Mouse (Mus musculus) midbrain, embryonic 12.5 days (tissue): ENCODE data around the gene Bpi. TPM values are rescaled to one million over a fixed set of nuclear protein-coding genes. Genes with fewer than 3 reads are reported as not detected.

Experiments used
- ATAC-seq: fragments of 200-750 bp; cut with Nextera tagmentation; 2 replicates; pipeline ENCODE4 v1.8.0; 2017; ENCODE audit warnings: low read depth, moderate TSS enrichment, moderate library complexity; ENCODE audit not compliant: low FRiP score
- H3K27ac ChIP-seq: fragments of 300-500 bp; sonication (generic); replicated peaks from 2 replicates; pipeline ENCODE4 v1.5.1; 2016; ENCODE audit warnings: mild to moderate bottlenecking
- H3K27me3 ChIP-seq: fragments of 300-500 bp; sonication (generic); 2 replicates; pipeline ENCODE4 v1.6.1; 2016; ENCODE audit warnings: mild to moderate bottlenecking
- H3K36me3 ChIP-seq: fragments of 300-500 bp; sonication (generic); 2 replicates; pipeline ENCODE4 v1.6.1; 2016
- H3K4me1 ChIP-seq: fragments of 300-500 bp; sonication (generic); 2 replicates; pipeline ENCODE4 v1.6.1; 2016
- H3K4me2 ChIP-seq: fragments of 300-500 bp; sonication (generic); replicated peaks from 2 replicates; pipeline ENCODE4 v1.6.1; 2016; ENCODE audit warnings: mild to moderate bottlenecking, moderate library complexity
- H3K4me3 ChIP-seq: fragments of 300-500 bp; sonication (generic); 2 replicates; pipeline ENCODE4 v1.5.1; 2016; ENCODE audit warnings: mild to moderate bottlenecking
- H3K9ac ChIP-seq: fragments of 300-500 bp; sonication (generic); replicated peaks from 2 replicates; pipeline ENCODE4 v1.6.1; 2016; ENCODE audit warnings: mild to moderate bottlenecking, moderate library complexity
- H3K9me3 ChIP-seq: fragments of 300-500 bp; sonication (generic); 2 replicates; pipeline ENCODE4 v1.6.1; 2016; ENCODE audit warnings: mild to moderate bottlenecking
- WGBS: fragments of 180-500 bp; shearing (Covaris S2); methylation state at CpG from one replicate; pipeline ENCODE4 v1.1.7; 2016; 5-methylcytosine and 5-hydroxymethylcytosine counted together
- polyA plus RNA-seq: library from polyadenylated mRNA; unstranded; fragments of >200 nt; fragmentation: Nextera tagmentation; extraction: Ambion mirVana; gene quantifications from 2 replicates; pipeline ENCODE4 v1.2.1, GENCODE M21; 2016

Gene Bpi
- polyA plus RNA-seq, 1 experiment from 2014 or later = not detected

DNA sequence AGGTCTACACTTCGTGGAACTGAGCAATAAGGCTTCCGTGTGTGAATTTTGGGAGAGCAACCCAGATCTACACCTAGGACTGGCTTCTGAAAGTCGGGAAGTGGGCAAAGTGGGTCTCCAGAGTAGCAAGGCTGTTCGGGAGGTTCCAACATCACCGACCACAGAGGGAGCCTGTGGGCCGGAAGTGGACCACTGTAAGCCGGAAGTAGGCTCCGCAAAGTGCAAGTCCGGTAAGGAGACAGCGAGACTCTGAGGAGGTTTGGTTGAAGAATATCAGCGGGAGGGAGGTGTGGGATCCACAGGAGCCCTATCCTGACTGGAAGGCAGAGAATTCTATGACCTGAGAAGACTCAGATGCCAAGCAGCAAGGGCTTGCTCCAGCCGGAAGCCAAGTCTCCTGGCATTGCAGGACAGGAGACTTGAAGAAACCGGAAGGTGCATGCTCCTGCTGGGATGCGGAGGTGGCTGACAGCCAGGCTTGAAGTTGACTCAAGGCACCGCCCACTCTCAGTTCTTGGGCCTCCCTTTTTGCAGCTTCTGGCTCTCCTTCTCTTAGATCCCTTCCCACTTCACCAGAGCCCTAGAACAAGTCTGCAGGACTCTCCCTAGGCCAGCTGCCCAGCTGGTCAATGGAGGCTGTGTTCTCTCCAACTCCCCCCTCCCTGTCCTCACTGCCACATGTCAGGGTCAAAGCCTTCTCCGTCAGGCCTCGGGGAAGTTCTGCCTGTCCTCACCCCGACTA, 14.6 kb upstream of the Bpi start:
- 85% methylated on average over 18 of the region's 18 CpGs for WGBS
- Histone ChIP-seq H3K27me3 (no peaks in the 10 kb centered on the region; the same call in 1 of the 2 replicates), H3K36me3 (no peaks in the 10 kb centered on the region), H3K4me2 (no peak overlapping the region), H3K4me3 (no peak overlapping the region), H3K9me3 (no peaks in the 10 kb centered on the region), H3K4me1 (no peaks in the 10 kb centered on the region; the same call in 1 of the 2 replicates), H3K9ac (no peak overlapping the region), H3K27ac (no peak overlapping the region; the same call in 1 of the 2 replicates)
- ATAC-seq = no peak

DNA sequence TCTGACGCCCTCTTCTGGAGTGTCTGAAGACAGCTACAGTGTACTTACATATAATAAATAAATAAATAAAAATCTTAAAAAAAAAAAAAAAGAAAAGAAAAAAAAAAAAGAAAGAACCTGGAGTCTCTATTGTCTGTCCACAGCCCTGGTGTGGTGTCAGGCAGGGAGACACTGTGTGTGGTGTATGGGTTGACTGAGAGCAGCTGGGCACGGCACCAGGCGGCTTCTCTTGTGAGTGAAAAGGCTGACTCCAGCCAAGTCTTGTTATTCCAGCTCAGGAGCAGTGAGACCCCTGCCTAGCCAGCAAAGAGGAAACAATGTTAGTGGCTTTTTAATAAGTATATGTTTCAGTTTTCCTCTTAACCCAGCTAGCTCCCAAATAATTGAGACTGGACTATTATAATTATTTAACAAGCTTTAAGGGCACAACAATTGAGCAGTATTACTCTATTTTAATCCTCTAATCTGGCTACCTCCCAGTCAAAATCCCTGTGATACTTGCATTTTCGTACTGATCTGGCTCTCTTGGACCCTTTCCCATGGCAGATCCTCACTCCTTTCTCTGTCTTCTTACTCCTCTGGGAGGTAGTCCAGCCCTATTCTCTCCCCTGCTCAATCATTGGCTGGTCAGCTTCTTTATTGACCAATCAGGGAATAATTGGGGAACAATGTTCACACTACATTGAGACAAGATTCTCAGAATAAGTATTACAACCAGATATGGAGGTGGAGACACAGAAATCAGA, 12.6 kb upstream of the Bpi start:
- Histone ChIP-seq H3K9me3 (no peaks in the 10 kb centered on the region), H3K27ac (no peak overlapping the region), H3K4me3 (no peak overlapping the region), H3K4me2 (no peak overlapping the region), H3K4me1 (no peaks in the 10 kb centered on the region; the same call in 1 of the 2 replicates), H3K27me3 (no peaks in the 10 kb centered on the region; the same call in 1 of the 2 replicates), H3K36me3 (no peaks in the 10 kb centered on the region), H3K9ac (no peak overlapping the region)
- ATAC-seq = no peak
- 74% methylated on average over 4 of the region's 4 CpGs for WGBS

DNA sequence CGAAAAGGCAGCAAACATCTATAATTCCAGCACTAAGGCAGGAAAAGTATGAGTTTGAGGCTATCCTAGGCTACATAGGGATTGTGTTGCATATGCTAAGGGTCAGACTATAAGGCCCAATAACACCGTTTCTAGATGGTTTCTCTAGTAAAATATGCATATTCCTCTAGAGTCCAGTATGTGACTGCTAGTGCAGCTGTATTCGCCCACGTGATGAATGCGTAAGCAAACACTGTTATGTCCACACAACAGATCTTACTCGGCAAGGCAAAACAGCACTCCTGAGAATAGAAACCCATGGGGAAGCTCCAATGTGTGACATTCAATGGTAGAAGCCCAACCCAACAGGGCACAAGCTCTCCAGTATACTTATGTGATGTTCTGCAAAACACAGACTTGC, 10.0 kb upstream of the Bpi start:
- WGBS = 85% methylated on average over 6 of the region's 6 CpGs
- H3K4me2 ChIP-seq = no peak overlapping the region
- no peak for ATAC-seq
- H3K9me3 ChIP-seq = no peaks in the 10 kb centered on the region
- no peak overlapping the region for H3K27ac ChIP-seq
- H3K4me3 ChIP-seq = no peak overlapping the region
- H3K4me1 ChIP-seq = no peaks in the 10 kb centered on the region
- H3K36me3 ChIP-seq = no peaks in the 10 kb centered on the region
- no peak overlapping the region for H3K9ac ChIP-seq
- no peaks in the 10 kb centered on the region; the same call in none of the 2 replicates for H3K27me3 ChIP-seq

DNA sequence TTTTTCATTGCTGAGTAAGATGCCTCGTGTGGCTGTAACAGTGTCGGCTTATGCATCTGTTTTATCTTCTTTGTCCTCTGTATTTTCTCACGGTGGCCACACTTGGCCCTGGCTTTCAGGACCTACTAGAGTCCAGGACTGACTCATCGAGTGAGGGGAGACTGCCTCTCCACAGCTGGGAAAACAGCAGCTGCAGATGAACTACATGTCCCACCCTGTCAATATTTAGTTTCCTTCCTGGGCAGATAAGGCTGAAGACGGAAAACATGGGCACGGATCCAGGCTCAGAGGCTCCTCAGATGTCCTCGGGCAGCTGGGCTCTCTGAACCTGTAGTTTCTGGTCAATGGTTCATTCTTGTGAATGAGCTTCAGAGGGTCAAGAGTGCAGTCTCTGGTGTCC, 9.6 kb upstream of the Bpi start:
- no peak overlapping the region for H3K4me3 ChIP-seq
- no peak for ATAC-seq
- no peaks in the 10 kb centered on the region; the same call in none of the 2 replicates for H3K27me3 ChIP-seq
- H3K9me3 ChIP-seq = no peaks in the 10 kb centered on the region
- H3K9ac ChIP-seq = no peak overlapping the region
- no peaks in the 10 kb centered on the region for H3K36me3 ChIP-seq
- H3K27ac ChIP-seq = no peak overlapping the region
- no peaks in the 10 kb centered on the region for H3K4me1 ChIP-seq
- WGBS = 79% methylated on average over 7 of the region's 7 CpGs
- H3K4me2 ChIP-seq = no peak overlapping the region

DNA sequence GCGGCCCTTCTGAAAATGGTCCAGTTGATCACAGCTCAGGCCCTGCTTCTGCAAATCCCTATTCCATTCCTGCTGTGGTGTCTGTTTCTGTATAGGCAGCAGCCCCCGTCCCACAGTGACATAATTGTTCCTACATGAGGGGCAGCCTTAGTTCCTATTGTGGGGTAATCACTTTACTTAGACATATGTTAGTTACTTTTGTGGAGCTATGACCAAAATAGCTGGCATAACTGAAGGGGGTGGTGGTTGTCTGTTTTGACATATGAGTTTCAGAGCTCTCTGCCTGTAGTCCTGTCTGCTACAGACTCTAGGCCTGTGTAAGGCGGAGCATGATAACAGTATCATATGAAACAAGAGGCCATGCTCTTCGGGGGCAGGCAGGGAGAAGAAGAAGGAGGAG, 7.3 kb upstream of the Bpi start:
- H3K27me3 ChIP-seq = no peaks in the 10 kb centered on the region; the same call in none of the 2 replicates
- 77% methylated on average over 4 of the region's 4 CpGs for WGBS
- no peak overlapping the region for H3K27ac ChIP-seq
- no peaks in the 10 kb centered on the region for H3K36me3 ChIP-seq
- no peak overlapping the region for H3K4me2 ChIP-seq
- no peaks in the 10 kb centered on the region for H3K9me3 ChIP-seq
- no peak for ATAC-seq
- H3K9ac ChIP-seq = no peak overlapping the region
- no peak overlapping the region for H3K4me3 ChIP-seq
- no peaks in the 10 kb centered on the region for H3K4me1 ChIP-seq

DNA sequence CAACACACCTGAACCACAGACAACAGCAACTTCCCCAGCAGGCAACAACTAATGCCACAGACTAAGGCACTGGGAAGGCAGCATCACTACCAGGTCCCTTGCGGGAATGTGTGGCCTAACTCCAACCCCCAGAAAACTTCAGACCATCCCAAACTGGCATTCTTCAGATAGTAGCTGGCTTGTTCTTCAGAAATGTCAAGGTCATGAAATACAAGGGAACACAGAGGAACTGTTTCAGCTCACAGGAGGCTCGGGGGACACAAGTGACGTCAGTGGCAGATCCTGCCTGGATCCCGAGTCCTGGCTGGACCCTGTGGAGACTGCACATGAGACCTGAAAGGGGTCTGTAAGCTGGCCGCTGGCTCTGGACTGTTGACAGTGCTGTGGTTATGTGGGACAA, 4.1 kb upstream of the Bpi start:
- H3K27me3 ChIP-seq = peaks cover 14% of the 10 kb centered on the region
- 77% methylated on average over 5 of the region's 5 CpGs for WGBS
- no peak overlapping the region for H3K4me3 ChIP-seq
- no peaks in the 10 kb centered on the region for H3K9me3 ChIP-seq
- H3K27ac ChIP-seq = no peak overlapping the region
- H3K36me3 ChIP-seq = no peaks in the 10 kb centered on the region
- H3K4me2 ChIP-seq = no peak overlapping the region
- no peak for ATAC-seq
- H3K4me1 ChIP-seq = peaks cover 14% of the 10 kb centered on the region
- no peak overlapping the region for H3K9ac ChIP-seq

DNA sequence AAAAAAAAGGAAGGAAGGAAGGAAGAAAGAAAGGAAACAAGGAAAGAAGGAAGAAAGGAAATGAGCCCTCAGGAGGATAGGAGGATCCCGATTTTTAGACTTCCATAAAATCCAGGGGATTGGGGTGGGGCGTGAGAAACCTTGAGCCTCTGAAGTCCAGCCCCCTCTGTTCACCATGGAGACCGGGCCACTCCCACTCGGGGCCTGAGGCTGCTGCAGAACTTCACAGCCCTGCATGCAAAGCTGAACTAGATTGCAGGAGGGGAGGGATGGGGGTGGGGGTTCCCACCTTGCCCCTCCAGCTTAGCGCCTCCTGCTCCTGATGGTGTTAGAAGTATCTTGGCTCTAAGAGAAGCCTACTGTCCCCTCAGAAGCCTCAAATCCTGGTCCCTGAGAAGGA, 1.0 kb upstream of the Bpi start:
- Histone ChIP-seq H3K27ac (no peak overlapping the region), H3K36me3 (no peaks in the 10 kb centered on the region), H3K4me3 (no peak overlapping the region), H3K4me2 (no peak overlapping the region), H3K9ac (no peak overlapping the region; the same call in 1 of the 2 replicates), H3K9me3 (no peaks in the 10 kb centered on the region), H3K4me1 (peaks cover 14% of the 10 kb centered on the region), H3K27me3 (peaks cover 14% of the 10 kb centered on the region)
- WGBS = 9% methylated on average over 5 of the region's 5 CpGs
- no peak for ATAC-seq

DNA sequence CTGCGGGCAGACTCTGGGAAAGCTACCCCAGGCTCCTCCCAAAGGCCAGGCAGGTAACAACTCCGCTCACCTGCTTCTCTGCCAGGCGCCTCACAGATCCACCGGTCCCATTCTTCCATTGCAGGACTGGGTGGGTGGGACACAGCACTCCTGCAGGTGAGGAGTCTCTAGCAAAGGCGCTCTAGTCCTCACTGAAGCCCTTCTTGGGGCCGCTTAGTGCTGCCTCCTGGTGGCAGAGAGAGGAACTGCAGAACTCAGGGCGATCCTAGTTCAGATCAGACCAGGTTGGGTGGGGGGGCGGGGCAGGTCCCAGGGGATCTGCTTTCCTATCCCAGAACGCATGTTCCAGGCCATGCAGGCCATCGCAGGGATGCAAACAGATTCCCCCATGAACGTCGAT, 887 bp downstream of the Bpi start:
- H3K9ac ChIP-seq = no peak overlapping the region
- peaks cover 14% of the 10 kb centered on the region for H3K4me1 ChIP-seq
- H3K4me2 ChIP-seq = no peak overlapping the region
- H3K27me3 ChIP-seq = peaks cover 14% of the 10 kb centered on the region
- H3K27ac ChIP-seq = no peak overlapping the region
- no peaks in the 10 kb centered on the region for H3K9me3 ChIP-seq
- WGBS = 10% methylated on average over 12 of the region's 12 CpGs
- no peak for ATAC-seq
- H3K4me3 ChIP-seq = no peak overlapping the region
- H3K36me3 ChIP-seq = no peaks in the 10 kb centered on the region

DNA sequence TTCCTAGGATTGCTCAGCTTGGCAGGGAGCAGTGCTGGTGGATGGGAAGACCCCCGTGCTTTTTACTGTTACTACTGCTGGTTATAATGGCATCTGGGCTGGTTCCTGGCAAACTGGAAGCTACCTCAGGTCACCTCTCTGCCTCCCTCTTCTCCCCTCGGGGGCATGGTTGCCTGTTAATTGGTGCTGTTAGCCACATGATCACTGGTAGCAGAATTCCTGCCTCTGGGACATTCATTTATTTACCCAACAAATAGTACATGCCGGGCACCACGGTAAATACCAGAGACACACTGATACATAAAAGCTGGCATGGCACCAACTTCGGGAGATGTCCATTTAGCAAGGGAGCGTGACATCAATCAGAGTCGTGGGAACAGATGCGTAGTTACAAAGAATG, 1.6 kb downstream of the Bpi start:
- peaks cover 14% of the 10 kb centered on the region for H3K4me1 ChIP-seq
- no peaks in the 10 kb centered on the region for H3K9me3 ChIP-seq
- H3K4me2 ChIP-seq = no peak overlapping the region
- no peak overlapping the region for H3K9ac ChIP-seq
- ATAC-seq = no peak
- peaks cover 14% of the 10 kb centered on the region for H3K27me3 ChIP-seq
- H3K36me3 ChIP-seq = no peaks in the 10 kb centered on the region
- 78% methylated on average over 8 of the region's 8 CpGs for WGBS
- H3K4me3 ChIP-seq = no peak overlapping the region
- no peak overlapping the region for H3K27ac ChIP-seq

DNA sequence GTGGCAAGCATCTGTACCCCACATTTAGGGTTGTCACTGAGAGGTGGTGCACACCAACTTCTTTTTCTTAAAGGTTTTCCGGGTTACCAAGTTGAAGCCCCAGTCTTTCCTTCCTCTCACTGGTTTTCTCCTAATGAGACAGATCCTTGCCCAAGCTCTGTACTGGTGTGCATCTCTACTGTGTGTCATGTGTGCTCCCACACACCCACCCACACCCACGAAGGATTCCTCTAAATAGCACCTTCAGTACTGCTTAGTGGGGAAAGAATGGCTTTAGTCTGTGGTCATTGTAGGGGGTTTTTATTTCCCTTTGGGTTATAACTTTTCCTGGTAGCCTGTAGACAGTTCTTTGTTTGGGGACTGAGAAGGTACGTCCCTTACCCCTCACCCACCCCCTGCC, 7.0 kb downstream of the Bpi start:
- Histone ChIP-seq H3K4me2 (no peak overlapping the region), H3K9ac (no peak overlapping the region), H3K9me3 (no peaks in the 10 kb centered on the region), H3K27ac (no peak overlapping the region), H3K4me3 (no peak overlapping the region), H3K27me3 (peaks cover 2% of the 10 kb centered on the region; the same call in 1 of the 2 replicates), H3K36me3 (no peaks in the 10 kb centered on the region), H3K4me1 (no peaks in the 10 kb centered on the region)
- 87% methylated on average over 3 of the region's 3 CpGs for WGBS
- ATAC-seq = no peak

DNA sequence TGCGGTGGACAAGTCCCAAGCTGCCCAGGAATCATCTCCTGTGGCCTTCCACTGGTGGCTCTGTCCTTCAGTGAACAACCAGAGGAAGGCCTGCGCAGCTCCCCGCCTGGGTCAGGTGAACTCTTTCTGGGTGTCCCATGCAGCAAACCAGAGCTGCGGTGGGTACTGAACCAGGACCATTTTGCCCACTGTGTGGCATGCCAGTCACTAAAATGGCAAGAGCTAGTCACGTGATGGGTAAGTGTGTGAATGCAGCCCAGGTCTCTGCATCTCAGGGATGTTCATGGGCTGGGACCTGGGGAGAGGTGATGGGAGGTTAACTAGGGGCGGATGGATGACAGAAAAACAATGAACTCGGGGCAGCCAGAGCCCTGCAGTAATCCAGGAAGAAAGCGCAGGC, 12.1 kb downstream of the Bpi start:
- H3K9ac ChIP-seq = no peak overlapping the region
- no peaks in the 10 kb centered on the region for H3K36me3 ChIP-seq
- H3K27ac ChIP-seq = no peak overlapping the region
- ATAC-seq = no peak
- H3K4me2 ChIP-seq = no peak overlapping the region
- H3K27me3 ChIP-seq = 0 out of 2 replicates have a peak, but pooled peaks cover 3% of the 10 kb centered on the region
- H3K4me1 ChIP-seq = 0 out of 2 replicates have a peak, but pooled peaks cover 2% of the 10 kb centered on the region
- H3K4me3 ChIP-seq = no peak overlapping the region
- WGBS = 74% methylated on average over 8 of the region's 8 CpGs
- no peaks in the 10 kb centered on the region for H3K9me3 ChIP-seq

DNA sequence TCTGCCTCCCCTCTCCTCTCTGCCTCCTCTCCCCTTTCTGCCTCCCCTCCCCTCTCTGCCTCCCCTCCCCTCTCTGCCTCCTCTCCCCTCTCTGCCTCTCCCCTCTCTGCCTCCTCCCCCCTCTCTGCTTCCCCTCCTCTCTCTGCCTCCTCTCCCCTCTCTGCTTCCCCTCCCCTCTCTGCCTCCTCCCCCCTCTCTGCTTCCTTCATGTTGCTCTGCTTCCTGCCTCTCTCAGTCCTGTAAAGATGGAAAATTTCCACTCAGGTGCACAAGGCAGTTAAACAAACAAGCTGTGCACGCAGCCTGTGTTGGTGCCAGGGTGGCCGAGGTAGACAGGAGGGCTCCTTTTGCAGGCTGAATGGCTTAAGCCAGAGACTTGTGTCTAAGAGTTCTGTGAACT, 15.8 kb downstream of the Bpi start:
- ATAC-seq = no peak
- Histone ChIP-seq H3K4me2 (no peak overlapping the region), H3K36me3 (no peaks in the 10 kb centered on the region), H3K4me3 (no peak overlapping the region), H3K4me1 (0 out of 2 replicates have a peak, but pooled peaks cover 2% of the 10 kb centered on the region), H3K9ac (no peak overlapping the region), H3K27me3 (0 out of 2 replicates have a peak, but pooled peaks cover 3% of the 10 kb centered on the region), H3K27ac (0 out of 2 replicates have a peak overlapping the region, but pooled peaks have one; percentile 35), H3K9me3 (no peaks in the 10 kb centered on the region)
- 17% methylated on average over 2 of the region's 2 CpGs for WGBS
